ENCODE assay signal across 8 mouse cellular contexts in genomic region chr4:133813174-133813991, GRCm38 (mm10). TPM values are rescaled to one million over a fixed set of nuclear protein-coding genes. Genes with fewer than 3 reads are reported as not detected.
DNase-seq lines count a peak whose midpoint lies in the region; ATAC-seq and TF ChIP-seq lines count a peak whose summit lies in the region.

No protein-coding gene starts in this region.

- H3K4me3 ChIP-seq in C2C12 (ENCODE audit: insufficient read depth, poor library complexity, severe bottlenecking), result peak overlapping the region; percentile 40
- H3K4me3 ChIP-seq in heart, embryonic 12.5 days, result peak overlapping the region; percentile 65
- peak overlapping the region; percentile 59 for H3K4me3 ChIP-seq in kidney, postnatal 0 days (replicated peaks; ENCODE audit: low read depth, low read length)
- H3K4me3 ChIP-seq in liver, embryonic 11.5 days (ENCODE audit: low read depth, low read length), result peak overlapping the region; percentile 71
- H3K4me3 ChIP-seq in stomach, embryonic 14.5 days (ENCODE audit: low read depth, low read length), result peak overlapping the region; percentile 49

- peak overlapping the region; percentile 79 for H3K9ac ChIP-seq in heart, embryonic 12.5 days
- peak overlapping the region; percentile 92 for H3K9ac ChIP-seq in kidney, postnatal 0 days (ENCODE audit: low read depth, low read length)
- peak overlapping the region; percentile 93 for H3K9ac ChIP-seq in liver, embryonic 11.5 days (ENCODE audit: low read depth, low read length)
- peak overlapping the region; percentile 74 for H3K9ac ChIP-seq in stomach, embryonic 14.5 days (replicated peaks; ENCODE audit: low read depth, low read length)

- TF ChIP-seq CTCF in C2C12 (IDR thresholded peaks at IDR 0.05; ENCODE audit: control insufficient read depth, insufficient read depth, insufficient read length), result no peak
- TF ChIP-seq CTCF in kidney, postnatal 0 days (IDR thresholded peaks at IDR 0.05; ENCODE audit: low read depth), result no peak

- no peaks in the 10 kb centered on the region for H3K36me3 ChIP-seq in C2C12 (ENCODE audit: control insufficient read depth, insufficient read depth)
- H3K36me3 ChIP-seq in heart, embryonic 12.5 days, result no peaks in the 10 kb centered on the region
- H3K36me3 ChIP-seq in kidney, postnatal 0 days (ENCODE audit: insufficient read depth, low read length), result no peaks in the 10 kb centered on the region
- H3K36me3 ChIP-seq in liver, embryonic 11.5 days (ENCODE audit: control insufficient read depth, insufficient read depth, low read length), result no peaks in the 10 kb centered on the region
- H3K36me3 ChIP-seq in stomach, embryonic 14.5 days (ENCODE audit: control insufficient read depth, insufficient read depth, low read length), result no peaks in the 10 kb centered on the region

- ATAC-seq in erythroid progenitor cell, adult 5-6 weeks (replicated peaks; ENCODE audit: low FRiP score, poor library complexity, severe bottlenecking), result peak; percentile 87
- ATAC-seq in heart, embryonic 12.5 days (ENCODE audit: insufficient number of reproducible peaks, low FRiP score), result peak; percentile 90
- ATAC-seq in kidney, postnatal 0 days (replicated peaks; ENCODE audit: low FRiP score, low read depth), result peak; percentile 91
- peak; percentile 85 for ATAC-seq in liver, embryonic 11.5 days (replicated peaks; ENCODE audit: low FRiP score)
- peak; percentile 90 for ATAC-seq in stomach, embryonic 14.5 days (ENCODE audit: insufficient number of reproducible peaks, insufficient read depth, low FRiP score, low read depth)

- under 1% methylated on average over 81 of the region's 101 CpGs for WGBS in heart, embryonic 12.5 days
- WGBS in kidney, postnatal 0 days, result under 1% methylated on average over 54 of the region's 101 CpGs
- WGBS in liver, embryonic 11.5 days, result under 1% methylated on average over 81 of the region's 101 CpGs
- WGBS in stomach, embryonic 14.5 days, result under 1% methylated on average over 57 of the region's 101 CpGs

- H3K9me3 ChIP-seq in heart, embryonic 12.5 days (replicated peaks), result no peaks in the 10 kb centered on the region
- no peaks in the 10 kb centered on the region for H3K9me3 ChIP-seq in kidney, postnatal 0 days (replicated peaks; ENCODE audit: low read length)
- no peaks in the 10 kb centered on the region for H3K9me3 ChIP-seq in liver, embryonic 11.5 days (ENCODE audit: control insufficient read depth, low read length)
- H3K9me3 ChIP-seq in stomach, embryonic 14.5 days (ENCODE audit: control insufficient read depth, low read depth, low read length), result no peaks in the 10 kb centered on the region

- peak overlapping the region; percentile 100 for H3K27ac ChIP-seq in heart, embryonic 12.5 days (ENCODE audit: poor library complexity, severe bottlenecking)
- peak overlapping the region; percentile 100 for H3K27ac ChIP-seq in kidney, postnatal 0 days
- peak overlapping the region; percentile 100 for H3K27ac ChIP-seq in liver, embryonic 11.5 days (ENCODE audit: low read depth, low read length)
- H3K27ac ChIP-seq in stomach, embryonic 14.5 days (ENCODE audit: low read length), result peak overlapping the region; percentile 100

- peak overlapping the region; percentile 71 for H3K4me2 ChIP-seq in heart, embryonic 12.5 days
- peak overlapping the region; percentile 68 for H3K4me2 ChIP-seq in kidney, postnatal 0 days (ENCODE audit: low read length)
- peak overlapping the region; percentile 73 for H3K4me2 ChIP-seq in liver, embryonic 11.5 days
- H3K4me2 ChIP-seq in stomach, embryonic 14.5 days (replicated peaks; ENCODE audit: low read depth, low read length), result peak overlapping the region; percentile 56

- H3K27me3 ChIP-seq in C2C12 (ENCODE audit: control insufficient read depth, insufficient read depth, insufficient read length), result no peaks in the 10 kb centered on the region
- no peaks in the 10 kb centered on the region for H3K27me3 ChIP-seq in heart, embryonic 12.5 days (replicated peaks)
- no peaks in the 10 kb centered on the region for H3K27me3 ChIP-seq in kidney, postnatal 0 days (ENCODE audit: insufficient read depth, low read length)
- no peaks in the 10 kb centered on the region for H3K27me3 ChIP-seq in liver, embryonic 11.5 days (replicated peaks; ENCODE audit: control insufficient read depth, insufficient read depth, low read length)
- H3K27me3 ChIP-seq in stomach, embryonic 14.5 days (ENCODE audit: control insufficient read depth, insufficient read depth, low read length), result no peaks in the 10 kb centered on the region

- H3K79me2 ChIP-seq in C2C12 (ENCODE audit: control insufficient read depth, insufficient read depth), result no peaks in the 10 kb centered on the region

- peaks cover 21% of the 10 kb centered on the region for H3K4me1 ChIP-seq in heart, embryonic 12.5 days (replicated peaks)
- peaks cover 22% of the 10 kb centered on the region for H3K4me1 ChIP-seq in kidney, postnatal 0 days (replicated peaks; ENCODE audit: insufficient read depth, low read length)
- peaks cover 19% of the 10 kb centered on the region for H3K4me1 ChIP-seq in liver, embryonic 11.5 days (replicated peaks; ENCODE audit: control insufficient read depth, insufficient read depth, low read length)
- peaks cover 15% of the 10 kb centered on the region for H3K4me1 ChIP-seq in stomach, embryonic 14.5 days (ENCODE audit: control insufficient read depth, insufficient read depth, low read length)

- peak; percentile 92 for DNase-seq in brain, embryonic 18.5 days (ENCODE audit: low read depth, low spot score)
- peak; percentile 97 for DNase-seq in kidney, postnatal 0 days (ENCODE audit: low spot score)
- peak; percentile 96 for DNase-seq in liver, embryonic 11.5 days (ENCODE audit: low spot score)
- peak; percentile 98 for DNase-seq in naive thymus-derived CD4-positive, alpha-beta T cell, adult 2 months (ENCODE audit: low read depth)

- no peaks in the 10 kb centered on the region for H3K79me3 ChIP-seq in C2C12 (ENCODE audit: low read depth)

- H3ac ChIP-seq in C2C12 (ENCODE audit: control insufficient read depth, insufficient read length, low read depth), result peak overlapping the region; percentile 81

TF ChIP-seq in C2C12, 6 proteins besides CTCF, POLR2A, EP300 and RAD21:
- TF ChIP-seq FOSL1 (IDR thresholded peaks at IDR 0.05; ENCODE audit: insufficient read depth, low read length, poor library complexity, severe bottlenecking), result no peak
- peak; percentile 8 for TF ChIP-seq MAX (IDR thresholded peaks at IDR 0.05)

RNA-seq across cellular contexts. Expression of gene Arid1a, which starts 56.8 kb away (rescaled TPM):
- 24.7 TPM for polyA plus RNA-seq in C2C12 (2012; fragmentation: generic; extraction: Trizol)
- total RNA-seq in erythroid progenitor cell, adult 5-6 weeks (2015; ENCODE audit: low replicate concordance), result 65.8 and 102 TPM in 2 replicates
- total RNA-seq in erythroid progenitor cell, adult 5-6 weeks (2017; ENCODE audit: low replicate concordance), result 42.9 and 69.1 TPM in 2 replicates
- 24.5 and 28.7 TPM in 2 replicates for polyA plus RNA-seq in heart, embryonic 12.5 days (2016; fragmentation: Nextera tagmentation; extraction: Ambion mirVana)
- 17.9 and 19.3 TPM in 2 replicates for polyA plus RNA-seq in kidney, postnatal 0 days (2015; fragmentation: Nextera tagmentation; extraction: Ambion mirVana)
- 26.6 and 32.4 TPM in 2 replicates for polyA plus RNA-seq in liver, embryonic 11.5 days (2014; fragmentation: Nextera tagmentation; extraction: Ambion mirVana)
- 42.0 and 49.4 TPM in 2 replicates for polyA plus RNA-seq in stomach, embryonic 14.5 days (2014; fragmentation: Nextera tagmentation; extraction: Ambion mirVana)

Comparison
In these comparisons a context has a peak if more than half of its experiments do, and no peak if none do; other contexts are left out.
1. Peak in every context shown above with its lines: DNase-seq, ATAC-seq, H3K4me3 ChIP-seq and H3K27ac ChIP-seq.